Mouse (Mus musculus) C2C12 (cell line): ENCODE data around the gene Hba-x. TPM values are rescaled to one million over a fixed set of nuclear protein-coding genes. Genes with fewer than 3 reads are reported as not detected.

Experiments
- H3K27me3 ChIP-seq: one replicate; pipeline ENCODE4 v1.6.1; 2011; ENCODE audit not compliant: control insufficient read depth, insufficient read depth, insufficient read length
- H3K36me3 ChIP-seq: one replicate; pipeline ENCODE4 v1.6.1; 2011; ENCODE audit not compliant: control insufficient read depth, insufficient read depth
- H3K4me3 ChIP-seq: one replicate; pipeline ENCODE4 v1.5.1; 2011; ENCODE audit warnings: mild to moderate bottlenecking, control low read depth; ENCODE audit not compliant: poor library complexity, insufficient read depth, severe bottlenecking
- H3K79me2 ChIP-seq: one replicate; pipeline ENCODE4 v1.6.1; 2011; ENCODE audit not compliant: control insufficient read depth, insufficient read depth
- H3K79me3 ChIP-seq: one replicate; pipeline ENCODE4 v1.6.1; 2011; ENCODE audit warnings: low read depth, control low read depth
- H3ac ChIP-seq: one replicate; pipeline ENCODE3; 2011; ENCODE audit warnings: low read depth; ENCODE audit not compliant: control insufficient read depth, insufficient read length
- CEBPB ChIP-seq: IDR thresholded peaks from one replicate; pipeline ENCODE4 v1.6.1; 2011; ENCODE audit warnings: low read depth, mild to moderate bottlenecking, control low read depth, moderate library complexity
- CTCF ChIP-seq: IDR thresholded peaks from one replicate; pipeline ENCODE4 v1.5.1; 2011; ENCODE audit not compliant: control insufficient read depth, insufficient read depth, insufficient read length
- FOSL1 ChIP-seq: IDR thresholded peaks from one replicate; pipeline ENCODE4 v1.8.0; 2011; ENCODE audit warnings: mild to moderate bottlenecking, low read length; ENCODE audit not compliant: poor library complexity, insufficient read depth, severe bottlenecking
- MAX ChIP-seq: IDR thresholded peaks from one replicate; pipeline ENCODE4 v1.6.1; 2011; ENCODE audit warnings: mild to moderate bottlenecking, control low read depth
- MYOD1 ChIP-seq: IDR thresholded peaks from one replicate; pipeline ENCODE4 v1.6.1; 2011; ENCODE audit warnings: low read depth; ENCODE audit not compliant: control insufficient read depth, insufficient read length
- MYOG ChIP-seq: IDR thresholded peaks from one replicate; pipeline ENCODE4 v1.6.1; 2011; ENCODE audit not compliant: control insufficient read depth, insufficient read length; ENCODE audit errors: extremely low read depth
- USF1 ChIP-seq: IDR thresholded peaks from one replicate; pipeline ENCODE4 v1.6.1; 2011; ENCODE audit warnings: low read depth, mild to moderate bottlenecking, control low read depth, moderate library complexity
- polyA plus RNA-seq: library from polyadenylated mRNA; unstranded; fragments of >200 nt; fragmentation: generic; extraction: Trizol; gene quantifications from one replicate; pipeline ENCODE4 v1.2.1, GENCODE M21; 2012; ENCODE audit warnings: missing spikeins

Gene Hba-x
- polyA plus RNA-seq, 1 experiment, result not detected

DNA sequence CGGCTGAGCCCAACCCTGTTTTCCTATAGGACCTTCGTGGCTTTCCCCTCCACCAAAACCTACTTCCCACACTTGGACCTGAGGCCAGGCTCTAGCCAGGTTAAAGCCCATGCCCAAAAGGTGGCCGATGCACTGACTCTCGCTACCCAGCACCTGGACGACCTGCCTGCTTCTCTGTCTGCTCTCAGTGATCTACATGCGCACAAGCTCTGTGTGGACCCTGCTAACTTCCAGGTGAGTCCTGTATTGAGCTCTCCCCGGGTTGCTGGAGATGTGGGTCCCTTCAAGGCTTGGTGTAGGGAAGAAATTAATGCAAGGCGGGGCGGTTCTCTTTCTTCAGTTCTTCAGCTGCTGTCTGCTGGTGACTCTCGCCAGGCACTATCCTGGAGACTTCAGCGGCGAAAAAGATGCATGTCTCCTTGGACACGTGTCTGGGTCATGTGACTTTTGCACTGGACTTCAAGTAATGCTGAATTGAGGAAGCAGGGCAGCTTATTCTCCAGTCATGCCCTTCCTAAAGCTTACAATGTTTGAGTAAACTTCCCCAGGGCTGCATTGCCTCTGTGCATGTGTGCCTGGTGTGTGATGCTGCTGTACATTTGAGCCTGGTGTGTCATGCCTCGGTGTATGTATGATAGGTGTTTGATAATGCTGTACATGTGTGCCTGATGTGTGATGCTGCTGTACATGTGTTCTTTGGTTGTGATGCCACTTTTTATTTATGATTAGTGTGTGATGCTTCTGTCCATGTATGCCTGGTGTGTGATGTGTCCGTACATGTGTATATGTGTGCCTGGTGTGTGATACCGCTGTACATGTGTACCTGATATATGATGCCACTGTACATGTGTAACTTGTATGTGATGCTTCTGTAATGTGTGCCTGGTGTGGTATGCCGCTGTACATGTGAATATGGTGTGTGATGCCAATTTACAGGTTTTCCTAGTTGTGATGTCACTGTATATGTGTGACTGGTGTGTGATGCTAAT, 24.4 kb downstream of the Hba-x start:
- Histone ChIP-seq H3ac (no peak overlapping the region), H3K79me3 (no peaks in the 10 kb centered on the region), H3K27me3 (peaks cover 29% of the 10 kb centered on the region), H3K4me3 (no peak overlapping the region), H3K36me3 (no peaks in the 10 kb centered on the region), H3K79me2 (no peaks in the 10 kb centered on the region)
- TF ChIP-seq MAX (no peak), FOSL1 (no peak), MYOG (no peak), CEBPB (no peak), USF1 (peak; percentile 63), MYOD1 (no peak)

DNA sequence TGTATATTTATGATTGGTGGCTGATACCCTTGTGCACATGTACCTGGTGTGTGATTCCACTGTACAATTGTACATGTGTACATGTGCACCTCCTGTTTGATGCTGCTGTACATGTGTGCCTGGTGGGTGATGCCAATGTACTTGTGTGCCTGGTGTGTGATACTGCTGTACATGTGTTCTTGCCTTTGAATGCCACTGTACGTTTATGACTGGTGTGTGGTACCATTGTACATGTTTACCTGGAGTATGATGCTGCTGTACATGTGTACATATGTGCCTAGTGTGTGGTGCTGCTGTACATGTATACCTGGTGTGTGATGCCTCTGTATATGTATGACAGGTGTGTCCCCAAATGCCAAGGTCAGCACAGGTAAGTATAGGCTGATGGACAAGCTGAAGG, 25.3 kb downstream of the Hba-x start:
- no peaks in the 10 kb centered on the region for H3K36me3 ChIP-seq
- TF ChIP-seq MYOD1, result no peak
- no peak for TF ChIP-seq CTCF
- no peak for TF ChIP-seq FOSL1
- no peak for TF ChIP-seq CEBPB
- no peak for TF ChIP-seq USF1
- TF ChIP-seq MAX, result no peak
- TF ChIP-seq MYOG, result no peak
- H3ac ChIP-seq, result no peak overlapping the region
- H3K79me3 ChIP-seq, result no peaks in the 10 kb centered on the region
- H3K79me2 ChIP-seq, result no peaks in the 10 kb centered on the region
- peaks cover 29% of the 10 kb centered on the region for H3K27me3 ChIP-seq
- H3K4me3 ChIP-seq, result no peak overlapping the region

DNA sequence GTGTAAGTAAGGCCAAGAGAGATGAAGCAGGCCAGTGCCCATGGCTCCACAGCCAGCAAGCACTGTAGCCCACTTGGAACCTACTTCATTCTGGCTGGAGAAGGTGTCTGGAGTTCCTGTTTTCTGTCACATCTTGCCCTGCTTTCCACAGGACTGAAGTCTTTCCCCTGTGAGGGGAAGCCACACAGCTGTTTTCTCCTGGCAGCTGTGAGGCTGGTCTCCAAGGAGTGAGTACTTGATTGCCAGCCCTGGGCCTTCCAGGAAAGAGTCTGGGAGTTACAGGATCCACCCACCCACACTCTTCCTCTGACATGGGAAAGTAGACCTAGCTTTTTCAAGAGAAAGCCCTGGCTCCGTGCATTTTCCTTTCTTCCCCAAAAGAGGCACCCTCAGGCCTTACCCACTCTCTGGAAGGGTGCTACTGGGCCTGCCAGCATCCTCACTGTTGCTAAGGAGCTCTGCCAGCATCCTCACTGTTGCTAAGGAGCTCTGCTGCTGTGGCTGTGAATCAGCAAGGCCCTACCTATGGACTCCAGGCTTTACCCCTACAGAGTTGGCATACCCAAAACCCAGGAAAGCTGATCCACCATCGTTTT, 26.7 kb downstream of the Hba-x start:
- no peak for TF ChIP-seq MYOD1
- TF ChIP-seq FOSL1, result no peak
- TF ChIP-seq USF1, result no peak
- TF ChIP-seq CTCF, result no peak
- no peak for TF ChIP-seq MAX
- no peak for TF ChIP-seq CEBPB
- TF ChIP-seq MYOG, result no peak
- no peaks in the 10 kb centered on the region for H3K79me2 ChIP-seq
- no peak overlapping the region for H3ac ChIP-seq
- H3K79me3 ChIP-seq, result no peaks in the 10 kb centered on the region
- no peak overlapping the region for H3K4me3 ChIP-seq
- no peaks in the 10 kb centered on the region for H3K36me3 ChIP-seq
- H3K27me3 ChIP-seq, result peaks cover 29% of the 10 kb centered on the region

DNA sequence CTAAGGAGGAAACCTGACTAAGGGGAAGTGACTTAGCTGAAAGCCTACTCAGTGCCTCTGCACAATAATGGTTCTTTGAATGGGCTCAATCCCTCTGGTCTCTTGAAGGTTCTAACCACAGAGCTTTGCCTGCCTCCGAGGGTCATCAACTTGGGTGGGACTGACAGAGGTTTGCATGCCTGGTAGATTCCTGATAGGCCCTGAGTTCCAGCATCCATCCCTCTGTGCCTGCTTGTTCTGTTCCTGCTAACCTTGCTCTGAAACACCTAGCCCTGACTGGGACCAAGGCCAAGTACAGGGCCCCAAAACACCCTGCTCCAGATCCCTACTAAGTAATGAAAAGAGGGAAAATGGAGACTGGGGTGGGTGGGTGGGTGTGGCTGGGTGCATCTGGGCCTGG, 27.3 kb downstream of the Hba-x start:
- Histone ChIP-seq H3K79me3 (no peaks in the 10 kb centered on the region), H3K36me3 (no peaks in the 10 kb centered on the region), H3ac (no peak overlapping the region), H3K79me2 (no peaks in the 10 kb centered on the region), H3K4me3 (no peak overlapping the region), H3K27me3 (peaks cover 29% of the 10 kb centered on the region)
- no peak for TF ChIP-seq FOSL1
- no peak for TF ChIP-seq MYOG
- no peak for TF ChIP-seq USF1
- no peak for TF ChIP-seq MYOD1
- no peak for TF ChIP-seq MAX
- no peak for TF ChIP-seq CEBPB
- TF ChIP-seq CTCF, result no peak

DNA sequence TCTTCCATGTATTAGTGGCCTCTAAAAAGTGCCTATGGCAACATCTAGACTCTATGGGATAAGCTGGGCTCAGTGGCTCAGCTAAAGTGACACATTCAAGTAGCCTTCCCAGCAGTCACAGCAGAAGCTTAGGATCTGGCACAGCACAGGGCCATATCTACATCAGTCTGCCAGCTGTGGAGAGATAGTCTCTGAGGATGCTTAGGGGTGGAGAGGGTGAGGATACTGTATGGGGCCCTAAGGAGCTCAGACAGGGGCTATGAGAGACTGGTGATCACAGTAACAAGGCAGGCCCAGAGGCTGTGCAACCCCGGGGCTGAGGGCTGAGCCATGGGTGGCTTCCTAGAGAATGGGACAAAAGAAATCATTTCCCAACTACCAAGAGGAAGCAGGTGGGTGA, 30.8 kb downstream of the Hba-x start:
- Histone ChIP-seq H3K79me2 (no peaks in the 10 kb centered on the region), H3ac (no peak overlapping the region), H3K79me3 (no peaks in the 10 kb centered on the region), H3K27me3 (peaks cover 16% of the 10 kb centered on the region), H3K4me3 (no peak overlapping the region), H3K36me3 (no peaks in the 10 kb centered on the region)
- TF ChIP-seq MYOD1 (no peak), CTCF (no peak), CEBPB (no peak), MAX (no peak), MYOG (no peak), USF1 (no peak), FOSL1 (no peak)
